Mouse (Mus musculus) E14TG2a.4 (cell line): ENCODE measurements at regions not wholly inside any gene's neighbourhood (a gene's known extent, or its start where the extent isn't known, plus 50 kb on each side); places are given as distances from the start of the nearest gene placed in this dataset.

Experiments used
- H3K27me3 ChIP-seq: 2 replicates; pipeline ENCODE4 v1.6.1; 2014; ENCODE audit warnings: low read length, control low read depth; ENCODE audit not compliant: insufficient read depth
- H3K36me3 ChIP-seq: 2 replicates; pipeline ENCODE4 v1.6.1; 2014; ENCODE audit warnings: low read length, control low read depth; ENCODE audit not compliant: insufficient read depth
- H3K4me1 ChIP-seq: replicated peaks from 2 replicates; pipeline ENCODE4 v1.6.1; 2014; ENCODE audit warnings: low read depth, low read length, control low read depth
- H3K4me3 ChIP-seq: replicated peaks from 2 replicates; pipeline ENCODE4 v1.5.1; 2014; ENCODE audit warnings: mild to moderate bottlenecking, low read length
- H3K9me3 ChIP-seq: 2 replicates; pipeline ENCODE4 v1.6.1; 2014; ENCODE audit warnings: low read length, control low read depth
- CTCF ChIP-seq: conservative IDR thresholded peaks from 2 replicates; pipeline ENCODE4 v1.5.1; 2014; ENCODE audit warnings: low read length
- NANOG ChIP-seq: IDR thresholded peaks from 2 replicates; pipeline ENCODE4 v1.6.1; 2014; ENCODE audit warnings: borderline replicate concordance, low read length, mixed read lengths
- POU5F1 ChIP-seq: IDR thresholded peaks from 2 replicates; pipeline ENCODE4 v1.6.1; 2014; ENCODE audit warnings: low read length, borderline replicate concordance

DNA sequence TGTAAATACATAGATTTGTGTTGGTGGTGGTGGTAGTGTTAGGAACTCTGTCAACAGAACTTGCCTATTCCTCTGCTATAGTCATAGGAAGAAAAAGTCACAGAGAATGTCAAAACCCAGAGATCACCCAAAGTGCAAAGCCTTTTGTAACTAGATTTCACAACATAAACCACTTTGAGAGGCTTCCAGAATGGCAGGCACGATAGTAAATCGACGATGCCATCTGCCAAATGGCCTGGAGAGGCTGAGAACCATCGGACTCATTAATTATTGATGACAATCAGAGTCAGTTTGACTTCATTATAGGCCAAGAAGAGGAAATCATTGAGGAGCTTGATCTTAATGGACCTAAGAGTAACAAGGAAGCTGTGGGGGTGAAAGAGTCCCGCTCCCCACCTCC lies 207.6 kb upstream of the Kirrel3 start:
- Histone ChIP-seq H3K27me3 (no peaks in the 10 kb centered on the region), H3K9me3 (no peaks in the 10 kb centered on the region), H3K4me1 (peaks cover 12% of the 10 kb centered on the region), H3K36me3 (no peaks in the 10 kb centered on the region), H3K4me3 (no peak overlapping the region)
- no peak for TF ChIP-seq NANOG
- no peak for TF ChIP-seq POU5F1
- TF ChIP-seq CTCF: no peak

DNA sequence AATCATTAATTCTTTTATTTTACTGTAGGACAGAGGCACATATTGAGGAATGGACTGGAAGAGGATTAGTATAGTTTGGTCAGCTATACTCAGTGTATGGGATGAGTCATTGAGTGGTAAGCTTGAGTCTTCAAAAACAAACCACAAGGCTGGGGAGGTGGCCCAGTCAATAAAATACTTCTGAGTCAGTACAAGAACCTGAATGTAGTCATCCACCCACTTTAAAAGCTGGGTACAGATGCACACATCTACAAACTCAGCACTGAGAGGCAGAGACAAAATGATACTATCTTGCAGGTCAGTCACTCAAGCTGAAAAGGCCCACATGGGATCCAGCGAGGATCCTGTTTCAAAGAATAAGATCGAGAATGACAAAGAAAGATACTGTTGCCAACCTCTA lies 206.3 kb upstream of the Kirrel3 start:
- Histone ChIP-seq H3K9me3 (no peaks in the 10 kb centered on the region), H3K36me3 (no peaks in the 10 kb centered on the region), H3K27me3 (no peaks in the 10 kb centered on the region), H3K4me3 (no peak overlapping the region), H3K4me1 (peaks cover 12% of the 10 kb centered on the region)
- TF ChIP-seq NANOG: no peak
- no peak for TF ChIP-seq POU5F1
- TF ChIP-seq CTCF: no peak

DNA sequence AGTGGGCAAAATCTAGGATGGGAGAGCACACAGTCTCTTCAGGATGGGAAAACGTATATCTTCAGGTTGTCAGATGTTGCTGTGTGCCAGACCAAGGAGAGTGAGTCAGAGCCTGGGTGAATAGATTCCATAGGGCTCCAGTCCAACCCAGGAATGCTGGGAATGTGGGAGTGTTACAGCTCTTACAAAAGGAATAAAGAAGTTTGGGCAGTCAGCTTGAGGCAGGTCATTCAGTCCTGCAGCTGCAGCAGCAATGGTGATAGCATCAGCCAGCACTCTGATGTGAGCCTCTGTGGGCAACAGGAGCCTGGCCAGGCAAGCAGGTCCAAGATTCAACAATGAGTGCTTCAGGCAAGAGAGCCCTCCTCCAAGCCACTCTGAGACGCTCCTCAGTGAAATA lies 205.8 kb upstream of the Kirrel3 start:
- no peaks in the 10 kb centered on the region for H3K27me3 ChIP-seq
- no peak overlapping the region for H3K4me3 ChIP-seq
- peaks cover 12% of the 10 kb centered on the region for H3K4me1 ChIP-seq
- H3K9me3 ChIP-seq: no peaks in the 10 kb centered on the region
- H3K36me3 ChIP-seq: no peaks in the 10 kb centered on the region
- TF ChIP-seq NANOG: no peak

DNA sequence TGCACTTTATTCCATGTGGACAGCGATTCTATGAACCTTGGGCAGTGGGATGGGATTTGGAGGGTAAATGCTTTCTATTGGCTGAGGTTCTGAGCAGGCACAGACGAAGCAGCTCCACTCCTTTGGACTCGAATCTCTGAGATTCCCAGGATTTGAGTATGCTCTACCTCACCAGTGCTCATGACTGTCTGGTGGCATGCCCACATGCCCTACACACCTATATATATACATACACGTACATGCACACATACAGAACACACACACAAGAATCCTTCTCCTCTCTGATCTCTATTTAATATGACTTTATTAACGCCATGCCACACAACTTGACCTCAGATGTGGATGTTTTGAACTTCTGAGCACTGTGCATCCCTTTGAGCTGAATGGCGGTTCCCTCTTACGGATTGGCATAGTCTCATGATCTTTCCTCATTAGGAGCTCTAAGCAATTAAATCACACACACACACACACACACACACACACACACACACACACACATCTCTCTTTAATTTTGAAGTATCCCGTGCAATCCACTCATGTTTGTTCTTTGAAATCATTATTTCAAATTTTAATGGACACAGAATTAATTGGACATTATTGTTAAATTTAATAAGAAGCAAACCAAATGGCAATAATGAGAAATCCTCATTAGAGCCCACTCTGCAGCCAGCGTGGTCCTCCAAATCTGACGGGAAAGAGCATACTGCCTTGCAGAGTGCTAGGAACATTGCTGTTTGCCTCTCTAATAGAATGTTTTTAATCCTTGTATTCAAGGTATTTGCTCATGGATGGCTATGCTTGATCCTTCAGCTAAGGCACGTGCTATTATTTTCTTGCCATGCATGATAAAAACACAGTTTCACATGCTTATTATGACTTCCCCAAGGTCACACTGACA lies 205.1 kb upstream of the Kirrel3 start:
- Histone ChIP-seq H3K27me3 (no peaks in the 10 kb centered on the region), H3K4me1 (peaks cover 12% of the 10 kb centered on the region), H3K9me3 (no peaks in the 10 kb centered on the region), H3K4me3 (no peak overlapping the region), H3K36me3 (no peaks in the 10 kb centered on the region)
- TF ChIP-seq CTCF (no peak), POU5F1 (no peak), NANOG (no peak)

DNA sequence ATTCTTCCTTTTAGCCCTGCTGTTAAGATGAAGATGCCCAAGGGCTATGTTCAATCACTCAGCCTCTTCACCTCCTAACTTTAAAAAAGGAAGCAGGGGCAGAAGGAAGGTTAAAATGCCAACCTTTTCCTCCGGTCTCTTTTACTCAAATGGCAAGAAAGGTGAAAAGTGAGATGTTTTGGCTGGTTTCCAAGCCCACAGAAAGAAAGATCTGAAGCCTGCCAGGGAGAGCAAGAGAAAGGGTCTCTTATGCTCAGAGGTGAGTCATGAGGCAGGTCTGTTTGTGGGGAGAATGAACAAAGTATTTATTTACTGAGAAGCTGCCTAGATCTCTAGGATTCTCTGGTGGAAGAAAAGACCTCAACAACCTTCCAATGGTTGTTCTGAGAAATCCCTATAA lies 162.1 kb upstream of the Kirrel3 start:
- no peaks in the 10 kb centered on the region for H3K27me3 ChIP-seq
- no peak overlapping the region for H3K4me3 ChIP-seq
- no peak for TF ChIP-seq CTCF
- H3K36me3 ChIP-seq: no peaks in the 10 kb centered on the region
- H3K9me3 ChIP-seq: no peaks in the 10 kb centered on the region
- no peaks in the 10 kb centered on the region for H3K4me1 ChIP-seq

DNA sequence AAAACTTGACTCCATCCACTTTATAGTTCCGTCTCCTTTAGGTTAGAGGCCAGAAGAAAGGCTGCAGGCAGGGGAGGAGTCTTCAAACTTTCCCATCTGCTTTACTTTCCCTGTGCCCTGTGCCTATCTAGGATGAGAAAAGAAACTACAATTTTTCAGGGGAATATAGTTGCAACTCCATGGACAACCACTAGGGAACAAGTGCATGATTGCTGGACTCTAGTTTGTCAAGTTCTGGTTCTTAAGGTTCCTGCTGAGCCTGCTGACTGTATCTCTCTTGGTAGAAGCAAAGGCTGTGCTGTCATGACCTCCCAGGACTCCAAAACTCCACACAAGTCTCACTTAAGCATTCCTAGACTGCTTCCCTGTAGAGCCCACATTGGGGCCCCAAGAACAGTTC lies 157.0 kb upstream of the Kirrel3 start:
- no peaks in the 10 kb centered on the region for H3K36me3 ChIP-seq
- no peaks in the 10 kb centered on the region for H3K9me3 ChIP-seq
- TF ChIP-seq POU5F1 (no peak), CTCF (peak; percentile 24; the same call in 1 of the 2 replicates), NANOG (no peak)
- no peak overlapping the region for H3K4me3 ChIP-seq
- H3K4me1 ChIP-seq: no peaks in the 10 kb centered on the region
- no peaks in the 10 kb centered on the region for H3K27me3 ChIP-seq

DNA sequence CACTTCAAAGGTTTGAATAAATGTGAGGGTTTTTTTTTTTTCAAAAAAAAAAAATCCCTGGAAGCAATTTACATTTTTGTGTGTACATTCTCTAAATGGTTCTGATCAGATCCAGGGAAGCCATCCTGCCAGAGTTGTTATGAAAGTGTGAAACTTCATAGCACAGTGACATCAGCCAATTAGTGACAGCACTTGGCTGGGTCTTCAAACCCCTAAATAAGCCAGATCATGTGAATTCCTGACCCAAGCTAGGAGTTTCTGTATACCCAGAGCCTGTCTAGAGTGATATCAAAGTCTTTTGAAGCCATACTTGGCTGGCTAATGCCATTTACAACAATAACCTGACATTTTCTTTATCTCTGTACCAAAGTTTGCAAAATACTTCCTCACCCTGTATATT lies 151.6 kb upstream of the Kirrel3 start:
- no peak overlapping the region for H3K4me3 ChIP-seq
- no peaks in the 10 kb centered on the region for H3K9me3 ChIP-seq
- TF ChIP-seq CTCF (no peak), POU5F1 (no peak), NANOG (no peak)
- no peaks in the 10 kb centered on the region for H3K27me3 ChIP-seq
- H3K4me1 ChIP-seq: no peaks in the 10 kb centered on the region
- no peaks in the 10 kb centered on the region for H3K36me3 ChIP-seq

DNA sequence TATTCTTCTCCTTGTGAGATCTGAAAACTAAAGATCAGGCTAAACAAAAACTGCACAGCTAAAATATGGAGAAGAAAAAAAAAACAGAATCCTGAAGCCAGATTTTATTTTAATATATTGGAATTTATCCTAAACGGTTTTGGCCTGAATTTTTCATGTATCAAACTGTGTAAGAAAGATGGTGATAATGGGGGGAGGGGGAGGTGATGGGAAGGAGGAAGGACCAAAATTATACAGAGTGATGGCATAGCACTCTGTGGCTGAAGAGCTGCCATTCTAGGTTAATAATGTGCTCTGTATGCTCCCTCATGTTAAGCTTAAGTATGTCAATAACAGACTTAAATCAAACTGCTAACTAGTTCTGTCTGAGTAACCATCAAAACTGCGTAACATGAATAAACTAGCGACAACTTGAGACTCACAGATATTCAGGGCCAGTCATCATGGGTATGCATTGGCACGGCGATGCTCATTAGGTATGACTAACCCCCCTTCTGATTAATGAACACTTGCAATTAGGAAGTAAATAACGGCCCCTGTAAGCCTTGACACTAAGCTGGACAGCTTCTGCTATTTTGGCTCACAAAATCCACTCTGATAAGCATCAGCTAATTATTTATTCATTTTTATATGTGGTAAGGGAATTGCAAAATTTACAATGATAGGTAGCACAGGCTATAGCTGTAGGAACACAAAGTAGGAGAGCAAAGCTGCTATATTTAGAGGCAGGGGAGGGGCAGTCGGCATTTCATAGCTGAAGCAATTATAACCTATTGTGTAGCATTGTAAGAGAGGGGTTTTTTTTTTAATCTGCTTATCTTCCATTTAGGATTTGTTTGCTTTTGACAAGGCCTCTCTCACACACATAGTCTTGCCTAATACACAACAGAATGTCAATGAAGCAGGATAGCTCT lies 150.9 kb upstream of the Kirrel3 start:
- no peaks in the 10 kb centered on the region for H3K27me3 ChIP-seq
- no peak for TF ChIP-seq NANOG
- no peak for TF ChIP-seq POU5F1
- TF ChIP-seq CTCF: no peak
- no peak overlapping the region for H3K4me3 ChIP-seq
- H3K4me1 ChIP-seq: no peaks in the 10 kb centered on the region
- H3K9me3 ChIP-seq: no peaks in the 10 kb centered on the region
- no peaks in the 10 kb centered on the region for H3K36me3 ChIP-seq
